Mouse (Mus musculus) lung, embryonic 14.5 days (tissue): ENCODE data around the gene Tsc22d4. TPM values are rescaled to one million over a fixed set of nuclear protein-coding genes. Genes with fewer than 3 reads are reported as not detected.

Experiments
- ATAC-seq: fragments of 200-750 bp; cut with Nextera tagmentation; 2 replicates; pipeline ENCODE4 v1.8.0; 2017; ENCODE audit warnings: mild to moderate bottlenecking, moderate TSS enrichment, moderate library complexity; ENCODE audit not compliant: insufficient read depth
- DNase-seq: peaks from one replicate; pipeline ENCODE4 v3.0.0-alpha.2; 2015
- H3K27ac ChIP-seq: fragments of 300-500 bp; sonication (generic); 2 replicates; pipeline ENCODE4 v1.5.1; 2014; ENCODE audit warnings: low read depth, mild to moderate bottlenecking, moderate library complexity
- H3K27me3 ChIP-seq: fragments of 300-500 bp; sonication (generic); 2 replicates; pipeline ENCODE4 v1.6.1; 2014; ENCODE audit warnings: low read length, control low read depth; ENCODE audit not compliant: insufficient read depth
- H3K36me3 ChIP-seq: fragments of 300-500 bp; sonication (generic); 2 replicates; pipeline ENCODE4 v1.6.1; 2014; ENCODE audit warnings: control low read depth; ENCODE audit not compliant: insufficient read depth
- H3K4me1 ChIP-seq: fragments of 300-500 bp; sonication (generic); 2 replicates; pipeline ENCODE4 v1.6.1; 2014; ENCODE audit warnings: antibody characterized with exemption, control low read depth; ENCODE audit not compliant: insufficient read depth
- H3K4me2 ChIP-seq: fragments of 300-500 bp; sonication (generic); 2 replicates; pipeline ENCODE4 v1.6.1; 2014; ENCODE audit warnings: mild to moderate bottlenecking
- H3K4me3 ChIP-seq: fragments of 300-500 bp; sonication (generic); 2 replicates; pipeline ENCODE4 v1.5.1; 2014; ENCODE audit warnings: low read depth, low read length
- H3K9ac ChIP-seq: fragments of 300-500 bp; sonication (generic); 2 replicates; pipeline ENCODE4 v1.6.1; 2014
- H3K9me3 ChIP-seq: fragments of 300-500 bp; sonication (generic); 2 replicates; pipeline ENCODE4 v1.6.1; 2016; ENCODE audit warnings: low read depth, low read length, control low read depth
- CTCF ChIP-seq: IDR thresholded peaks from 2 replicates; pipeline ENCODE4 v1.5.1; 2016; ENCODE audit warnings: antibody characterized with exemption, low read depth
- WGBS: fragments of 180-500 bp; shearing (Covaris S2); extraction: QIAGEN DNeasy Blood & Tissue Kit; methylation state at CpG from one replicate; pipeline ENCODE4 v1.1.7; 2014; 5-methylcytosine and 5-hydroxymethylcytosine counted together
- polyA plus RNA-seq: library from polyadenylated mRNA; unstranded; fragments of >200 nt; fragmentation: Nextera tagmentation; extraction: Ambion mirVana; gene quantifications from 2 replicates; pipeline ENCODE4 v1.2.1, GENCODE M21; 2014

The Tsc22d4 gene
- polyA plus RNA-seq, 1 experiment from 2014 or later, result 127 TPM

- H3K4me2 ChIP-seq, result peak overlapping the region; percentile 97
- H3K9ac ChIP-seq, result peak overlapping the region; percentile 70; the same call in 1 of the 2 replicates
- no peak for ATAC-seq
- no peak for TF ChIP-seq CTCF
- H3K4me1 ChIP-seq, result 0 out of 2 replicates have a peak, but pooled peaks cover 7% of the 10 kb centered on the region
- no peaks in the 10 kb centered on the region for H3K27me3 ChIP-seq
- H3K36me3 ChIP-seq, result 0 out of 2 replicates have a peak, but pooled peaks cover 2% of the 10 kb centered on the region
- H3K9me3 ChIP-seq, result no peaks in the 10 kb centered on the region
- DNase-seq, result no peak
- WGBS, result 55% methylated on average over 10 of the region's 10 CpGs
- H3K4me3 ChIP-seq, result peak overlapping the region; percentile 60
- no peak overlapping the region for H3K27ac ChIP-seq
Measured at GRCm38 (mm10) chr5:137742048-137742447, 3.5 kb upstream of the Tsc22d4 start.

DNA sequence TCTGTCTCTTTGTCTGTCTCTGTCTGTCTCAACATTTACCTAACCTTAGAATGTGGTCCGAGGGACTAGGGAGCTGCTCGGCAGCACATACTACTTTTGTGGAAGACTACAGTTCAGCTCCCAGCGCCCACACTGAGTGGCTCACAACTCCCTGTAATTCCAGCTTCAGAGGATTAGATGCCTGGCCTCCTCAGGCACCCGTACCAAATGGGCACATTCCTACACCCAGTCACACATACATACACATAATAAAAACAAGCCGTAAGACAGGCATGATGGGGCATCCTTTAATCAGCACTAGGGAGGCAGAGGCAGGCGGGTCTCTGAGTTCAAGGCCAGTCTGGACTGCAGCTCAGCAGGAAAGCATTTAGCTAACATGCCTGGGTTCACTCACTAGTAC lies 2.7 kb upstream of the Tsc22d4 start:
- Histone ChIP-seq H3K27ac (no peak overlapping the region), H3K4me2 (no peak overlapping the region), H3K4me1 (0 out of 2 replicates have a peak, but pooled peaks cover 7% of the 10 kb centered on the region), H3K27me3 (no peaks in the 10 kb centered on the region), H3K4me3 (no peak overlapping the region), H3K36me3 (no peaks in the 10 kb centered on the region), H3K9me3 (no peaks in the 10 kb centered on the region), H3K9ac (no peak overlapping the region)
- 86% methylated on average over 6 of the region's 6 CpGs for WGBS
- DNase-seq (no peak), ATAC-seq (no peak)
- no peak for TF ChIP-seq CTCF

- H3K9me3 ChIP-seq, result no peaks in the 10 kb centered on the region
- no peaks in the 10 kb centered on the region for H3K27me3 ChIP-seq
- ATAC-seq (no peak), DNase-seq (no peak)
- H3K4me3 ChIP-seq, result no peak overlapping the region
- no peak for TF ChIP-seq CTCF
- 0 out of 2 replicates have a peak, but pooled peaks cover 7% of the 10 kb centered on the region for H3K4me1 ChIP-seq
- no peak overlapping the region for H3K4me2 ChIP-seq
- H3K27ac ChIP-seq, result no peak overlapping the region
- 88% methylated on average over 7 of the region's 7 CpGs for WGBS
- H3K36me3 ChIP-seq, result no peaks in the 10 kb centered on the region
- H3K9ac ChIP-seq, result no peak overlapping the region
Measured at GRCm38 (mm10) chr5:137744197-137744596, 1.3 kb upstream of the Tsc22d4 start.

DNA sequence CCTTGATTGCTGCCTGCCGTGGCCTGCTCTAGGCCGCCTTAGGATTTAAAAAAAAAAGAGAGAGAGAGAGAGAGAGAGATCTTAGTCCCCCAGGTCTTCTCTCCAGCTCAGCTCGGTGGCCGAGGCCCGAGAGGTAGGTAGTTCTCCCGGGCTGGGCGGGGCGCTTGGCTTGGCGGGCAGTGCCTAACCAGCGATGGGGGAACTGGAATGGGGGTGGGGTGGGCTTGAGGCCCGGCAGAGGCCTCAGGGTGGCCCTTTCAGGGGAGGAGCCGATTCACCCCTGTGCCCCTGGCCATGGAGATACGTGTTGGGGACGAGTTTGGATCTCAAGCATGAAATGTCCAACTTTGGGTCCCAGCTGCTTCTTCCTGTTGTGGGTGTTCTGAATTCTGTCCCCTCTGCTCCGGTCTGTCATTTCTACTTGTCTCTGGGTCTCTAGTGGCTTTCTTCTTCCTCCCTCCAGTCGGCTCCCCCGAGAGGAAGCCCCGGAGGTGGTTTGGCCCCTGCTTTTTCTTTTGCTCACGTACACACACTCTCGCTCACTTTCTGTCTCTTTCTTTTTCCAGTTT lies 836 bp downstream of the Tsc22d4 start:
- ATAC-seq, result peak; percentile 50
- peak; percentile 78 for DNase-seq
- Histone ChIP-seq H3K9ac (peak overlapping the region; percentile 85), H3K9me3 (no peaks in the 10 kb centered on the region), H3K27ac (peak overlapping the region; percentile 98), H3K4me2 (peak overlapping the region; percentile 100), H3K4me1 (peaks cover 5% of the 10 kb centered on the region; the same call in 1 of the 2 replicates), H3K36me3 (peaks cover 14% of the 10 kb centered on the region), H3K27me3 (no peaks in the 10 kb centered on the region), H3K4me3 (peak overlapping the region; percentile 76)
- no peak for TF ChIP-seq CTCF
- WGBS, result under 1% methylated on average over 20 of the region's 20 CpGs

DNA sequence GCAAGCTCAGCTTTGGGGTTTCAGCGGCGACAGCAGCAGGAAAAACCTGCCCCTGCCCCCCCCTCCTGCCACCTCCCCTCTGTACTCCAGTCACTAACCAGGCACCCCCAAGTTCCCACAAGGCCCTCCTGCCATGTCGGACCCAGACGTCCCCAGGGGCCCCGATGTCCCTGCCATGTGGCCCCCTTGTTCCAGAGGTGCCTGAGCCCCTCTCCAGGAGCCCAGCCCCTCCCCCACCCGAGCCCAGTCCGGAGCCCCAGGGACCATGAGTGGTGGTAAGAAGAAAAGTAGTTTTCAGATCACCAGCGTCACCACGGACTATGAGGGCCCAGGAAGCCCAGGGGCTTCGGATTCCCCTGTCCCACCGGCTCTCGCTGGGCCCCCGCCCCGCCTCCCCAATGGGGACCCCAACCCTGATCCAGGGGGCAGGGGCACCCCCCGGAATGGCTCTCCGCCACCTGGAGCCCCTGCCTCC lies 1.4 kb downstream of the Tsc22d4 start:
- no peak for DNase-seq
- no peak for ATAC-seq
- WGBS, result 0% methylated on average over 16 of the region's 16 CpGs
- Histone ChIP-seq H3K27ac (peak overlapping the region; percentile 98), H3K36me3 (peaks cover 19% of the 10 kb centered on the region), H3K27me3 (no peaks in the 10 kb centered on the region), H3K4me2 (peak overlapping the region; percentile 100), H3K4me1 (peaks cover 3% of the 10 kb centered on the region; the same call in 1 of the 2 replicates), H3K4me3 (peak overlapping the region; percentile 76), H3K9me3 (no peaks in the 10 kb centered on the region), H3K9ac (peak overlapping the region; percentile 85)
- no peak for TF ChIP-seq CTCF

GRCm38 (mm10) chr5:137747326-137747961 lies 1.9 kb downstream of the Tsc22d4 start:
- Histone ChIP-seq H3K27me3 (no peaks in the 10 kb centered on the region), H3K4me1 (peaks cover 3% of the 10 kb centered on the region; the same call in 1 of the 2 replicates), H3K9me3 (no peaks in the 10 kb centered on the region), H3K36me3 (peaks cover 24% of the 10 kb centered on the region), H3K4me2 (peak overlapping the region; percentile 100), H3K4me3 (peak overlapping the region; percentile 76), H3K27ac (peak overlapping the region; percentile 98), H3K9ac (peak overlapping the region; percentile 85)
- ATAC-seq, result no peak
- DNase-seq, result peak; percentile 47
- peak; percentile 22; the same call in 1 of the 2 replicates for TF ChIP-seq CTCF
- 3% methylated on average over 26 of the region's 26 CpGs for WGBS

GRCm38 (mm10) chr5:137748130-137748770 lies 2.7 kb downstream of the Tsc22d4 start:
- no peak for ATAC-seq
- DNase-seq, result peak; percentile 67
- H3K4me2 ChIP-seq, result peak overlapping the region; percentile 100
- H3K27ac ChIP-seq, result peak overlapping the region; percentile 19
- no peaks in the 10 kb centered on the region for H3K9me3 ChIP-seq
- 27% methylated on average over 5 of the region's 5 CpGs for WGBS
- TF ChIP-seq CTCF, result no peak
- peak overlapping the region; percentile 17; the same call in 1 of the 2 replicates for H3K9ac ChIP-seq
- H3K27me3 ChIP-seq, result no peaks in the 10 kb centered on the region
- H3K4me3 ChIP-seq, result peak overlapping the region; percentile 76
- H3K36me3 ChIP-seq, result peaks cover 32% of the 10 kb centered on the region
- H3K4me1 ChIP-seq, result peaks cover 3% of the 10 kb centered on the region; the same call in 1 of the 2 replicates
